Mouse (Mus musculus): ENCODE data around the gene Lmo2.

Gene Lmo2

DNA sequence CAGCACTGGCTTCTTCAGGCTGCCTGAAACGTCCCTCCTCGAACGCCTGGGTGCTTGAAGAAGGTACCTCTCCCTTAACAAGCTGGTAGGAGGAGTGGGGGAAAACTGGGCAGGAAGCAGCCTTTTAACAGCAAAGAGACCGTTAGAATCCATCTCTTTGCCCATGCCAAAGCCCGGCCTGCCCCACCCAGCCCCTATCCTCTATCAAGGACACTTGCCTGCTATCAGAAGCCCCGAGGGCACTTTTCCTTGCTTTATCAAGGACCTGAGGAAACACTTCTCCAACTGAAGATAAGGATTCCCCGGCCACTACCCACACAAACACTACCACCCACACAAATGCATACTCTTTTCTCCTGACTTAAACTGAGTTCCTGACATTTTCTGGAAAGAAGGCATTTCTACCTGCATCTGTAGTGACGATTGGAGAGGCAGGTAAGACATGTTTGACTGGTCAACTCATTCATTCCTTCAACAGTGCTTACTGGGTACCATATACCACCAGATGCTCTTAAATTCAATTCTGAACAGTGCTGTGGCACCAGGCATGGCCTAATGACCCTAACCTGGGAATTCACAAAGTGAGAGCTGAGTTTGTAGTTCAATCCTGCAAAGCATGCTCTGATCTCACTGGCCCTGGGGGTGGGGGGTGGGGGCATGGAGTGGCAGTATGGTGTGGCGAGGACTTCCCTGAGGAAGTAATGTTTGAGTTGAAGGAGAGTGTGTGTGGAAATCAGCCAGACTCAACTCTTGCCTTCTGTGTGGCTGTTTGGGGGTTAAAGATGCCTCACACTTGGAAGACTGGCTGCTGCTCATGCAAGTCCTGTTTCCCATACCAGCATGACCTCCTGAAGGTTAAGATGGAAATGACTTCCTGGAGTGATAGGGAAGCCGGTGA, at the start of gene Lmo2:
Gene Lmo2, plus strand, starts transcription at position 338 of the 898 bp plus-strand sequence.
- no peak for DNase-seq

DNA sequence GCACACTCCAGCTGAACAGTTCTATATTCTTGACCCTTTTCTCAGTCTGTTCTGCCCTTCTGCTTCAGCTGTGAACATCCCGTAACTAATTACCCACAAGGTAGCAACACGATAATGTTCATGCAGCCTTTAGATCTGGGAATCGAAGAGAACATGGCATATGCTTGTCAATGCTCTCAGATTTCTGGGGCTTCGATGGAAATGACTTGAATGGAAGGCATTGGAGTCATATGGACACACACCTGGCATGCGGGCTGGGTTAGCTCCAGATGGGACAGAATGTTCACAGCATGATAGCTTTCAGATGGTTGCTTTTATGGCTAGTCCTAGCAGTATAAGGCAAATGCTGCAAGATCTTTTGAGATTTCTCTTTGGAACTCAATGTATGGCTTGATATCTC, 47.2 kb upstream of the Lmo2 start:
- DNase-seq = no peak

GRCm38 (mm10) chr2:103912481-103913251, 45.1 kb upstream of the Lmo2 start:
- no peak for DNase-seq

- DNase-seq = no peak
Measured at GRCm38 (mm10) chr2:103913252-103913650, 44.5 kb upstream of the Lmo2 start.

- DNase-seq = no peak
Measured at GRCm38 (mm10) chr2:103916069-103916468, 41.7 kb upstream of the Lmo2 start.

GRCm38 (mm10) chr2:103917375-103917774, 40.4 kb upstream of the Lmo2 start:
- no peak for DNase-seq

GRCm38 (mm10) chr2:103918375-103918774, 39.4 kb upstream of the Lmo2 start:
- DNase-seq = no peak

- no peak for DNase-seq
Measured at GRCm38 (mm10) chr2:103919488-103919887, 38.3 kb upstream of the Lmo2 start.

GRCm38 (mm10) chr2:103926586-103927113, 31.1 kb upstream of the Lmo2 start:
- no peak for DNase-seq

DNA sequence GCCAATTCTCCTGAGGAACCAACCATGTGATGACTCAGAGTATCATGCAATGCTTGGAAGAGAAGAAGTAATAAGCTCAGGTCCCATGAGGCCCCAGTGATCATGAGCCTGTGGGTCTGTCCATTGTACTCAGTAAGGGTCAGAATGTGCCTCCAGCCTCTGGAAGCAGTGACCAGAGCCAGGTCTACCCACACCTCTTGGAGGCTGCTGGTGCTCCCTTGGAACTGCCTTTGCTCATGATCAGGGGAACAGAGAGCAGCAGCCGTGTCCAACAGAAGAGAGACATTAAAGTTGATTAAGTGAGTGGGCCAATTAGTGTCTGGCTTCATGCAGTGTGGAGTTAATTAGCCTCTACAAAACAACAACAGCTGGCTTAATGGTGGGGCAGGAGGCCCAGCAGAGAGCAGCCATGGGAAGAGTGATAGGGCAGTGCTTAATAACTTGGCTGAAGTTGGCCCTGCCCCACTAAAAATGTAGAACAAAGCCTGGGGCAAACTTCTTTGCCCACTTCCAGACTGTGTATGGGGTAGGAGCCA, 30.1 kb upstream of the Lmo2 start:
- peak in 1 of 2 experiments; percentile 8 for DNase-seq

DNA sequence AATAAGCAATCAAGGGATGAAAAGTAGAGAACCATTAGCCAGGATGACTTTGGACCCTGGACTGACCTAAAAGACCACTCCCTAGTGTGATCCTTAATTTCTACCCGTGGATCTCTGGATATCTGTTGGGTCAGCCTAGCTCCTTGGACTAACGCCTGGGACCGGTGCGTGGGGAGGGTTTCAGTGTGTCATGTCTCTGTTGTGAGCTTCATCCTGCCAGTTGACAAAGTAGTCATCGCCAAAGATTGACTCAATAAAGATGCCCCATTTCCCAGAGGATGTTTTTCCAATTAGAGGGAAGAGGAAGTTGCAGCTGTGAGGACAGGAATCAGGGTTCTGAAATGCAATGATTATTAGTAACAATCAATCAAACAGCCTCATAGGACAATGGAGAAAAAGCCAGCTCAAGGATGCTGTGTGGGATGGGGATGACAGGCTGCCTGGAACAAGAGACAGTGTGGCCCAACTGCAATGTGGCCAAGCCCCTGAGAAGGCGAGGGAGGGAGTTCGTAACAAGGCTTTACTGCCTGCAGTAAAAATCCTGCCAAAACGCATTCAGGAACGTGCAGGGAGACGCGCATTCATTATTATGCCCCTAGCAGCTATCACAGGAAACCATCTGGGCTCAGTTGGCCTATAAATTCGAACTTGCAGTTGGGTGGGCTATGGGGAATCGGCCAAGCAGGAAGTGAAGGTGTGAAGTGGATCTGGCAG, 27.3 kb upstream of the Lmo2 start:
- peak; percentile 26 to 47 for DNase-seq

- DNase-seq = peak in 1 of 2 experiments; percentile 35
Measured at GRCm38 (mm10) chr2:103931511-103931911, 26.3 kb upstream of the Lmo2 start.

GRCm38 (mm10) chr2:103932025-103932424, 25.8 kb upstream of the Lmo2 start:
- no peak for DNase-seq

- no peak for DNase-seq
Measured at GRCm38 (mm10) chr2:103932480-103932879, 25.3 kb upstream of the Lmo2 start.

GRCm38 (mm10) chr2:103934270-103934669, 23.5 kb upstream of the Lmo2 start:
- DNase-seq = no peak

DNA sequence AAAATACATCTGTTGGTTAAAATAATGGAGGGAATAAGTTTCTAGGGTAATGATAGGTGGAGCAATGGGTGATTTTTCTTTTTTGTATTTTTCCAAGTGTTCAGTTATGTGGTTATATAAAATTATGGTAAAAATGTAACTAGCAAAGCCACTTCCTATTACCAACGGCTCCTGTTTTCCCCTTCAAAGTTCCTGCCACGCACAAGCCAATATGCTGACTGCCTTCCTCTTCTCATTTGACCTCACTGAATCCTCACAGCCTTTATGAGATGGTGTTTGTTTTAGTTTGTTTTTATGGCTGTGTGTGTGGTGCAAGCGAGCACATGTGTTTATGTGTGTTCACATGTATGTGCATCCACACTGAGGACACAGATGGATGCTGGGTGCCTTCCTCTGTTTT, 23.1 kb upstream of the Lmo2 start:
- no peak for DNase-seq

- DNase-seq = peak; percentile 16 to 19
Measured at GRCm38 (mm10) chr2:103935691-103936435, 21.9 kb upstream of the Lmo2 start.

DNA sequence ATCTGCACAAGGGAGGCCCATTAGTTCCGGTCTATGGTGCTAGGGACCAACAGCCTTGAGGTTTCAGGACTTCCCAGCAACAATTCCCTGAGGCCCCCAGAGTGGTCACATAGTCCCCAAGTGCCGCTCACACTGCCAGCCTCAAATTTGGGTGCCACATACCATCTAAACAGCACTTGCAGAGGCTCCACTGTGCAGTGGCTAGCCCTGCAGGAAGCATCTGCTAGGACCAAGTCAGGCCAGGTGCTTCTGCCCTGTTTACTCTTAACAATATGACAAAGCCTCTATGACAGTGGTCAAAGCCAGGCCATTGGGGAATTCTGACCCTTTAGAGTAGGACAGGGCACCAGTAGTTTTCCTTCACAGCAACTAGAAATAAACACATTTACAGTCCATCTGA, 21.1 kb upstream of the Lmo2 start:
- peak; percentile 12 to 13 for DNase-seq

DNA sequence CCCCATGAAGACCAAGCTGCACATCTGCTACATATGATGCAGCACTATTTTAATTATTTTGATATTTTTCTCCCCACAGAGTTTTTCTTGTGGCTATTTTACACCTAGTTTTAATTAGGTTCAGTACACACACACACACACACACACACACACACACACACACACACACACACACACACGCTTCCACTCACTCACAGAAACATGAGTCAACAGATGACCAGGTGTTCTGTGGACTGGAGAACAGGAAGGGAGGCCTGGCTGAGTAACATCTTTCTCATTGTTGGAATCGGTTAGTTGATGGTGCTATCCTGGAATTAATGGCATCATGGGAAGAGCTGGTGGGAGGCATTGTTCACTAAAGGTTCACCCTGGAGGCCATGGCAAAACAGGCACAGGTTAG, 20.1 kb upstream of the Lmo2 start:
- DNase-seq = no peak

DNA sequence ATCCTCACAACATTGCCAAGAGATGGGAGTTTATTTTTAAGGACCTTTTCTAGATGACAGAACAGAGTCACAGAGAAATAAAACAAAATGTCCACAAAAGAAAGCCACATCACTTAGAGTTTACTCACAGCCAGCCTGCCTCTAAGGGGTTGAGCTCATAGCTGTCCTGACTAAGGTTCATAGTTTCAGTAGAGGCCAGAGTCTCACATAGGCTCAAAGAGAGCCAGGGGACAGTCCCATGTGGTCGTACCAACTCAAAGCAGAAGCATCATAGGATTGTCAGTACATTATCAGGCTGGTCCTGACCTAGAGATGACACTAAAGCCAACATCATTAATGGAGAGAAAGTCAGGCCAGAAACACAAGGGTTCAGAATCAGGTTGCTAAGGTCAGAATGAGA, 19.2 kb upstream of the Lmo2 start:
- DNase-seq = no peak

DNA sequence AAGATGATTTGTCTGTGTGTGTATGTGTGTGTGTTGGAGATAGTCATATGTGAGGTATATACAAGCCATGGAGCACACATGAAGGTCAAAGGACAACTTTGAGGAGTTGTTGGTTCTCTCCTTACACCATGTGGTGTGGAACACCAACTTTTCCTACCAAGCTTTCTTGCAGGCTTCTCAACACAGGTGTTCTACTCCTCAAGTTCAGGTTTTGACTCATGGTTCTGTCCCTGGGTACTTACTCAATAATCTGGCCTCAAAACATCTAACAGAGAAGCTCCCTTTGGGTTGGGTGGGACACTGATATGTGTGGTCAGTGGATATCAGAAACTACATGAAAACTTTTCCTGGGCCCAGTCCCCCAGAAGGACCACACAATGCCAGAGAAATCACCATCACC, 18.8 kb upstream of the Lmo2 start:
- no peak for DNase-seq

GRCm38 (mm10) chr2:103941085-103941484, 16.7 kb upstream of the Lmo2 start:
- no peak for DNase-seq

Data from kidney, postnatal 36 days (tissue).